Mouse (Mus musculus): ENCODE measurements around the gene Llgl2. TPM values are rescaled to one million over a fixed set of nuclear protein-coding genes. Genes with fewer than 3 reads are reported as not detected.

Llgl2 gene
- total and polyA plus RNA-seq, 2 experiments, result 15.8 to 46.8 TPM

DNA sequence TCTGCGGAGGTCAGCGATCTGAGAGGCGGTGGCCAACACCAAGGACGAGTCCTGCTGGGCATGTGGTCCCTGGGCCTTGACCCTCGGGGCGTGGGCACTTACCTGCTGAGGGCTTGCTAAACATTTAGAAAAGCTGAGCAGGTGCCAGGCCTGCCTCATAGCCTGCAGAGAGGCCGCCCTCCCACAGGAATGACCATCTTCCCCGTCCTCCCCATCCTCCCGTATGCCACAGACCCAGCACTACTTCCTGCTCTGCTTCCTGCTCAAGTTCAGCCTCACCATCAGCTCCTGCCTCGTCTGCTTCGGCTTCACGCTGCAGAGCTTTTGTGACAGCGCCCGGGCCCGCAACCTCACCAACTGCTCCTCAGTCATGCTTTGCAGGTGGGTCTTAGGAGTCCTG, 27.0 kb upstream of the Llgl2 start:
- Histone ChIP-seq H3K27ac (replicated peaks; ENCODE audit: insufficient read depth, low read depth, low read length) (no peak overlapping the region), H3K27me3 (ENCODE audit: control insufficient read depth, insufficient read depth, low read length) (no peaks in the 10 kb centered on the region), H3K9ac (ENCODE audit: low read depth, low read length) (no peak overlapping the region), H3K36me3 (ENCODE audit: control insufficient read depth, insufficient read depth, low read length) (peaks cover 4% of the 10 kb centered on the region; the same call in 1 of the 2 replicates), H3K4me1 (ENCODE audit: control insufficient read depth, insufficient read depth, low read length) (no peaks in the 10 kb centered on the region), H3K4me3 (ENCODE audit: insufficient read depth, low read depth, low read length) (no peak overlapping the region), H3K79me2 (ENCODE audit: control insufficient read depth, insufficient read depth, low read length) (no peaks in the 10 kb centered on the region)
- 80% methylated on average over 15 of the region's 15 CpGs for WGBS
- no peak for DNase-seq (ENCODE audit: extremely low read depth, low read depth, low spot score)
- TF ChIP-seq POLR2A (IDR thresholded peaks at IDR 0.05; ENCODE audit: extremely low read depth, insufficient read depth, low read length) (no peak), CTCF (IDR thresholded peaks at IDR 0.05; ENCODE audit: low read depth, low read length) (no peak)

DNA sequence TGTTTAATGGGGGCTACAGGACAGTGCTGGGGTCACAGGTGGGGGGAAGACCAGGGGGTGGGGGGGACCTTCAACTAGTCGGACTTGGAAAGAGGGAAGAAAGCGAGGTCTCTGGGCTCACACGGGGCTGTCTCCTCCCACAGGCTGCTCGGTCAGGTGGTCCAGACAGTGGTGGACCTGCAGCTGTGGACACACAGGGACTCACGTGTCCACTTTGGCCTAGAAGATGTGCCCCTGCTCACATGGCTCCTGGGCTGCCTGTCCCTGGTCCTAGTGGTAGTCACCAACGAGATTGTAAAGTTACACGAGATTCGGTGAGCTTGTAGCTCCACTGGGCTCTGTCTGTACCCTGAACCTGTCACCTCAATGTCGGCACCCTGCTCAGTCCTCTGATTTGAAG, 26.2 kb upstream of the Llgl2 start:
- peaks cover 4% of the 10 kb centered on the region; the same call in 1 of the 2 replicates for H3K36me3 ChIP-seq (ENCODE audit: control insufficient read depth, insufficient read depth, low read length)
- H3K27me3 ChIP-seq (ENCODE audit: control insufficient read depth, insufficient read depth, low read length), result no peaks in the 10 kb centered on the region
- H3K9ac ChIP-seq (ENCODE audit: low read depth, low read length), result no peak overlapping the region
- no peak for DNase-seq (ENCODE audit: extremely low read depth, low read depth, low spot score)
- H3K79me2 ChIP-seq (ENCODE audit: control insufficient read depth, insufficient read depth, low read length), result no peaks in the 10 kb centered on the region
- H3K27ac ChIP-seq (replicated peaks; ENCODE audit: insufficient read depth, low read depth, low read length), result no peak overlapping the region
- no peak overlapping the region for H3K4me3 ChIP-seq (ENCODE audit: insufficient read depth, low read depth, low read length)
- no peaks in the 10 kb centered on the region for H3K4me1 ChIP-seq (ENCODE audit: control insufficient read depth, insufficient read depth, low read length)
- TF ChIP-seq POLR2A (IDR thresholded peaks at IDR 0.05; ENCODE audit: extremely low read depth, insufficient read depth, low read length), result no peak
- TF ChIP-seq CTCF (IDR thresholded peaks at IDR 0.05; ENCODE audit: low read depth, low read length), result no peak
- WGBS, result 70% methylated on average over 9 of the region's 9 CpGs

DNA sequence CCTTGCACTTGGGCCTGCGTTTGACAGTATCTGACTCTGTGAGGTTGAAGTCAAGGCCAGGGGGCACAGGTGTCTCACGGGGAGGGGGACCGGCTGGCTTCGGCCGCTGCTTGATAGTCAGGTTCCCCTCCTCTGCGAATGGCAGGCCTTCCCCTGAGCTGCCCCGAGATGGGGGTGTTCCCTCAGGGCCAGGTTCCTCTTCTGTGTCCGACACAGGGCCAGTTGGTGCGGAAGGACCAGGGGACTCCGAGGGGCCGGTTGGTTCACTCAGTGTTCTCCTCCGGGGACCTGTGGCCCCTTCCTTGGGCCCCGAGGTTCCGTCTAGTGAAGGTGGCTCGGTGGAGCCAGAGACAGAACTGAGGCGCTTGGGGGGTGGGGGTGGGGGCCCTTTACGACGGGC, 22.9 kb upstream of the Llgl2 start:
- Histone ChIP-seq H3K27ac (replicated peaks; ENCODE audit: insufficient read depth, low read depth, low read length) (no peak overlapping the region), H3K36me3 (ENCODE audit: control insufficient read depth, insufficient read depth, low read length) (peaks cover 6% of the 10 kb centered on the region; the same call in 1 of the 2 replicates), H3K79me2 (ENCODE audit: control insufficient read depth, insufficient read depth, low read length) (no peaks in the 10 kb centered on the region), H3K4me3 (ENCODE audit: insufficient read depth, low read depth, low read length) (no peak overlapping the region), H3K4me1 (ENCODE audit: control insufficient read depth, insufficient read depth, low read length) (no peaks in the 10 kb centered on the region), H3K27me3 (ENCODE audit: control insufficient read depth, insufficient read depth, low read length) (no peaks in the 10 kb centered on the region), H3K9ac (ENCODE audit: low read depth, low read length) (no peak overlapping the region)
- WGBS, result 85% methylated on average over 18 of the region's 18 CpGs
- DNase-seq (ENCODE audit: extremely low read depth, low read depth, low spot score), result no peak
- TF ChIP-seq CTCF (IDR thresholded peaks at IDR 0.05; ENCODE audit: low read depth, low read length) (no peak), POLR2A (IDR thresholded peaks at IDR 0.05; ENCODE audit: extremely low read depth, insufficient read depth, low read length) (no peak)

DNA sequence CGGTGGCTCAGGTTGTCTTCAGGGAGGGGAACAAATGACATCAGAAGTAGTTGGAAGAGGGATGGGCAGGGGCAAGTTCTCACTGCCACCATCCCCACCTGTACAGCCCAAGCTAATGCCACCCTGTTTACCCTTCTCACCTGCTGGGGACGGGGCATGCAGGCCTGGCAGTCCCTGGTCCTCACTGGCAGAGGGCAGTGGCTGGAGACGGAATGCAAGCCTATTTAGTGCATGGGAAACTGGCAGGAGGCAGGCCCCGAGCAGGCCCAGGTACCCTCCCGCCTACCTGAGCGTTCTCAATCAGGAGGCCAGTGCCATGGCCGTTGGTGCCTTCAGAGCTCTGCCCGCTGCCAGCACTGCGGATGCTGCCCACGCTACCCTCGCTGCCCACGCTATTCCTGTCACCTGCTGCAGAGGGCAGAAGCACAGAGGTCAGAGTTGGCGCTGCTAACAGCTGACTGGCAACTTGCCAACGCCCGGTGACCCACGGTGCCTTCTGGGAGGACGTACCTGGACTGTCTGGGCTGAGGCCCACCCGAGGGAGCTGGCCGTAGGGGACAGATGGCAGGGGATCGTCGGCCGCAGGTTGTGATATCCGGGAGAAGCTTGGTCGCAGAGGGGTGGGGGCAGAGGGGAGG, 20.7 kb upstream of the Llgl2 start:
- no peak for DNase-seq (ENCODE audit: extremely low read depth, low read depth, low spot score)
- TF ChIP-seq CTCF (IDR thresholded peaks at IDR 0.05; ENCODE audit: low read depth, low read length) (0 out of 2 replicates have a peak, but pooled peaks have one; percentile 9), POLR2A (IDR thresholded peaks at IDR 0.05; ENCODE audit: extremely low read depth, insufficient read depth, low read length) (no peak)
- Histone ChIP-seq H3K4me1 (ENCODE audit: control insufficient read depth, insufficient read depth, low read length) (no peaks in the 10 kb centered on the region), H3K9ac (ENCODE audit: low read depth, low read length) (no peak overlapping the region; the same call in 1 of the 2 replicates), H3K4me3 (ENCODE audit: insufficient read depth, low read depth, low read length) (no peak overlapping the region), H3K27ac (replicated peaks; ENCODE audit: insufficient read depth, low read depth, low read length) (no peak overlapping the region), H3K36me3 (ENCODE audit: control insufficient read depth, insufficient read depth, low read length) (peaks cover 3% of the 10 kb centered on the region; the same call in 1 of the 2 replicates), H3K79me2 (ENCODE audit: control insufficient read depth, insufficient read depth, low read length) (no peaks in the 10 kb centered on the region), H3K27me3 (ENCODE audit: control insufficient read depth, insufficient read depth, low read length) (no peaks in the 10 kb centered on the region)
- 66% methylated on average over 24 of the region's 24 CpGs for WGBS

DNA sequence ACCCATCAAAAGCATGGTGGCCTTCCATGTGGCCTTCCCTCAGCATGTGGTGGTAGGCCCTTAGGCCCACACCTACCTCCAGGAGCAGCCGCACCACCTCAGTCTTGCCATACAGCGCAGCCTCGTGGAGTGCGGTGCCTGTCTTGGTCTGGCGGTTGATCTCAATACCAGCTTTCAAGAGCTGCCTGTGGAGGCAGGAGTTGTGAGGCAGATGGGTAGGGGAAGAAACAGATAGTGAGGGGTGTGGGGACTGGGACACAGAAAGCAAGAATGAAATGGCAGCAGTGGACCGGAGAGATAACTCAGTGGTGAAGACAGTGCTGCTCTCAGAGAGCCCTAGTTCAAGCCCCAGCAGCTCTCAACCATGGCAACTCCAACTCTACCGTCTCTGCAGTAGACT, 18.8 kb upstream of the Llgl2 start:
- H3K36me3 ChIP-seq (ENCODE audit: control insufficient read depth, insufficient read depth, low read length), result peaks cover 2% of the 10 kb centered on the region; the same call in 1 of the 2 replicates
- H3K4me1 ChIP-seq (ENCODE audit: control insufficient read depth, insufficient read depth, low read length), result peaks cover 1% of the 10 kb centered on the region
- 96% methylated on average over 7 of the region's 7 CpGs for WGBS
- H3K79me2 ChIP-seq (ENCODE audit: control insufficient read depth, insufficient read depth, low read length), result 0 out of 2 replicates have a peak, but pooled peaks cover 4% of the 10 kb centered on the region
- no peak for DNase-seq (ENCODE audit: extremely low read depth, low read depth, low spot score)
- H3K4me3 ChIP-seq (ENCODE audit: insufficient read depth, low read depth, low read length), result no peak overlapping the region
- TF ChIP-seq CTCF (IDR thresholded peaks at IDR 0.05; ENCODE audit: low read depth, low read length), result no peak
- no peak for TF ChIP-seq POLR2A (IDR thresholded peaks at IDR 0.05; ENCODE audit: extremely low read depth, insufficient read depth, low read length)
- H3K27ac ChIP-seq (replicated peaks; ENCODE audit: insufficient read depth, low read depth, low read length), result no peak overlapping the region
- no peaks in the 10 kb centered on the region for H3K27me3 ChIP-seq (ENCODE audit: control insufficient read depth, insufficient read depth, low read length)
- H3K9ac ChIP-seq (ENCODE audit: low read depth, low read length), result no peak overlapping the region

- Histone ChIP-seq H3K27ac (replicated peaks; ENCODE audit: insufficient read depth, low read depth, low read length) (no peak overlapping the region), H3K27me3 (ENCODE audit: control insufficient read depth, insufficient read depth, low read length) (no peaks in the 10 kb centered on the region), H3K4me3 (ENCODE audit: insufficient read depth, low read depth, low read length) (no peak overlapping the region), H3K9ac (ENCODE audit: low read depth, low read length) (no peak overlapping the region), H3K4me1 (ENCODE audit: control insufficient read depth, insufficient read depth, low read length) (peaks cover 12% of the 10 kb centered on the region), H3K36me3 (ENCODE audit: control insufficient read depth, insufficient read depth, low read length) (peaks cover 2% of the 10 kb centered on the region; the same call in 1 of the 2 replicates), H3K79me2 (ENCODE audit: control insufficient read depth, insufficient read depth, low read length) (0 out of 2 replicates have a peak, but pooled peaks cover 8% of the 10 kb centered on the region)
- TF ChIP-seq POLR2A (IDR thresholded peaks at IDR 0.05; ENCODE audit: extremely low read depth, insufficient read depth, low read length), result no peak
- 92% methylated on average over 10 of the region's 10 CpGs for WGBS
- DNase-seq (ENCODE audit: extremely low read depth, low read depth, low spot score), result no peak
These were observed 17.7 kb upstream of the Llgl2 start for GRCm38 (mm10) chr11:115806154-115806553.

All from liver, adult 2 months (tissue).